Mouse (Mus musculus) B cell, adult 2 months (primary cell): ENCODE measurements around the gene Npat.
A peak's percentile ranks its signal among the peaks of the same experiment; 100 is the strongest.

Experiments used
- DNase-seq, 2 experiments: peaks; one replicate each; pipeline ENCODE4 v3.0.0; 2022

Gene Npat

DNA sequence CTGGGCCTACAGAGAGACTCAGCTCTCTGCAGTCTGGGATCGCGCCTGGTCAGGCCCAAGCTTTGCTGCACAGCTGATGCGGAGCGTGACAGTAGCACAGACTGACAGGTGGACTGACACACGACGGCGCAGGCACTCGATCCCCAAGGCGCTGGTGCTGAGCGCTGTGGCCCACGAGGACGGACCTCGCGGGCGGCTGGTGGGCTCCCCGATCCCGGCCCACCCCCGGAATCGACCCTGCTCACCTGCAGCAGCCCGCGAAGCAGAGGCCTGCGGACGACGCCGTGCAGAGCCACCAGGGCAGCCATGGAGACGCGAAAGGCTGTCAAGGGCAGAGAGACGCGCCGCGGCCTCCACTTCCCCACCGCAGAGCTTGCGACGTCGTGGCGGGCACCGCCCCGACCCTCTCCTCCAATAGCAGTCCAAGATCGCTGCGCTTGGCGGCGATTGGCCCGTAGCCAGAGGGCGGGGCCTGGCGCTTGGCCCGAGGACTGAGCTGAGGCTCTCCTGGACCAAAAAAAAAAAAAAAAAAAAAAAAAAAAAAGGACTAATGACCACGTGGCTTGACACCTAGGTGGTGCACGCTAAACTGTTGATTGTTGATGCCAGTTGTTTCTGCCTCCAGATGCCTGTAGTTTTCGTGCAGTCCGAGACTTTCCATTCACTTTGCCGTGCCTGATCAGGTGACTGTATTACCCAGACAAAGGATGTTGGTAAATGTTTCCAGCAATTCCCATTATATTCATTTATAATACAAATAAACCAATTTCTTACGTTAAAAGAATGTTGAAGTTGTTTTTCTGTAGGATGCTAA, 73.3 kb downstream of the Npat start, which contains the start of gene Acat1:
Gene Acat1, minus strand, starts transcription at position 415 of the 814 bp plus-strand sequence.
- DNase-seq, result peak; percentile 88 to 90

DNA sequence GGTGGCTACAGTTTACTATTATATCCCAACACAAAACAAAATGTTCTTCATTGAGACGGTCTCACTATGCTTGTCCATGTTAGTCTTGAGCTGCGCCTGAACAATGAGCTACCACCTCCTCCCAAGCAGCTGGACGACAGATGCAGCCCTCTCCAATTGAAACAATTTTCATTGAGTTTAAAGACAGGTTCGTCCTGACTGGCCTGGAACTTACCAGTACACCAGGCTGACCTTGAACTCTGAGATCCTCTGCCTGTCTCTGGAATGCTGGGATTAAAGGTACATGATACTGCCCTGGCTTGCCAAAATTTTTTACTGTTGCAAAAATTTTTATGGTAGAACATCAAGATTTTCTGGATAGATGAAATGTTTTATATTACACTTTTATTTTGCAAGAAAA, 77.4 kb downstream of the Npat start:
- DNase-seq, result no peak

DNA sequence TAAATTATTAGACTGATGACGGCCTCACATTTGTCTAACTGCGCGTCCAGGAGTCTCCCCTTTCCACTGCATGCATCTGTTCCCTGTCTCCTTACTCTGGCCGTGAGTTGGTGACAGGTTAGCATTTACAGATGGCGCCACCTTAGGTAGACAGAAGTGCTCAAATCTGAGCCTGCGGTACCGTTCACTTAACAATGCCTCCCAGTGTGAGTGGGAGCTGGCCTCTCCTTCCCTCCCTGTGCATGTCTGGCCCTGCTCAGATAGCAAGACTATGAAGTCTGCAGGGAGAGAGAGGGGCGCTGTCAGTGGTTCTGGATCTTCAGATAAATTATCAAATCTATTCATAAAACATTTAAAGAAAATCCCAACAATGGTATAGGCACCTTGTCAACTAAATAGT, 78.4 kb downstream of the Npat start:
- DNase-seq, result no peak
